Mouse (Mus musculus): Measurements from ENCODE around the gene Myl6.

Myl6 gene

DNA sequence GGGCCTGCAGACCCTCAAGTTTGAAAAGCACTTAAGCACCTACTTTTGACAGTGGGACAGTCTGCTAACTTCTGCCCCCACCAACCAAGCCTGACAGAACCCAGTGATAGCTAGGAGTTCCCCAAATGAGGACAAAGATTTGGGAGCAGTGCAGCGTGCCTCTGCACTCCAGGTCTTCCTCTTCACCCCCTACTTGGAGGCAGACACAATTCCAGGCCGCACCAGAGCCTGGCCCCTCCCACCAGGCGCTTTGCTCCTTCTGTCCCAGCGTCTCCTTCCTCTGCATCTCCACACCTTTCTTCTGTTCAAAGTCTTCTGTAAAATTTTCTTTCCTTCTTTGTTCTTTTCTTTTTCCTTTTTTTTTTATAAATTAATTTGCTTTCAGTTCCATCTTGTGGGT lies 4.2 kb downstream of the Myl6 start:
- no peak for DNase-seq (ENCODE audit: low spot score)

DNA sequence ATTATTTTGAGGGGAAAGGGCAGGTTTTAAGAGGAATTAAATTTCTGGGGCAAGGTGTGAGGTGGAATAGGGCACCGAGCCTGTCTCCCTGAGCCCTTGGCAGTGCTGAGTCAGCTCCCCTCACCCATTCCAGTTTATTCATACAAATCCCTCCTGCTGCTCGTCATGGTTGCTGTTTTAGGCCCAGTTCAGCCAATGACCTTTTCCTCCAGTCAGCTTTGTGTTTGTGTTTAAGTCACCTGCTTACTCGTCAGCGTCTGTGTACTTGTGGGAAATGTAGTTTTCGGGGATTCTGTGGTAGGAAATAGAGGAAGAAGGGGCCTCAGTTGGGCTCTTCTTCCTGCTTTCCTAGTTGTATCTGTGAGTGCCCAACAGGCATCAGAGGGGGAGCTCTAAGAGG lies 4.6 kb downstream of the Myl6 start:
- DNase-seq (ENCODE audit: low spot score) = no peak

DNA sequence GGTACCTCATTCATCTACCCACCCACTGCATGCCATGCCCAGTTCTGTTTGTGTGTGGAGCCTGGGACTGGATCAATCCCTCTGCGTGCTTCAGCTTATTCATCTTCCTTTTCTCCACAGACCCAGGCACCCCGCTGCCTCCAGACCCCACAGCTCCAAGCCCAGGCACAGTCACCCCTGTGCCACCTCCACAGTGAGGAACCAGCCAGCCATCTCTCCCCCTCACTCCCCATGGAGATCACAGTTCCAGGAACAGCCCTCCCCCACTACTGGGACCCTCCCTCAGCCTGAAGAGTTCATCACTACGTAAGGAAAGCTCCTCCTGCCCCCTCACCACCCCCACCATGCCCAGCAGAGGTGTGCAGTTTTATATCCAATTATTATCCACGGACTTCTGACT lies 5.2 kb downstream of the Myl6 start:
- no peak for DNase-seq (ENCODE audit: low spot score)

DNA sequence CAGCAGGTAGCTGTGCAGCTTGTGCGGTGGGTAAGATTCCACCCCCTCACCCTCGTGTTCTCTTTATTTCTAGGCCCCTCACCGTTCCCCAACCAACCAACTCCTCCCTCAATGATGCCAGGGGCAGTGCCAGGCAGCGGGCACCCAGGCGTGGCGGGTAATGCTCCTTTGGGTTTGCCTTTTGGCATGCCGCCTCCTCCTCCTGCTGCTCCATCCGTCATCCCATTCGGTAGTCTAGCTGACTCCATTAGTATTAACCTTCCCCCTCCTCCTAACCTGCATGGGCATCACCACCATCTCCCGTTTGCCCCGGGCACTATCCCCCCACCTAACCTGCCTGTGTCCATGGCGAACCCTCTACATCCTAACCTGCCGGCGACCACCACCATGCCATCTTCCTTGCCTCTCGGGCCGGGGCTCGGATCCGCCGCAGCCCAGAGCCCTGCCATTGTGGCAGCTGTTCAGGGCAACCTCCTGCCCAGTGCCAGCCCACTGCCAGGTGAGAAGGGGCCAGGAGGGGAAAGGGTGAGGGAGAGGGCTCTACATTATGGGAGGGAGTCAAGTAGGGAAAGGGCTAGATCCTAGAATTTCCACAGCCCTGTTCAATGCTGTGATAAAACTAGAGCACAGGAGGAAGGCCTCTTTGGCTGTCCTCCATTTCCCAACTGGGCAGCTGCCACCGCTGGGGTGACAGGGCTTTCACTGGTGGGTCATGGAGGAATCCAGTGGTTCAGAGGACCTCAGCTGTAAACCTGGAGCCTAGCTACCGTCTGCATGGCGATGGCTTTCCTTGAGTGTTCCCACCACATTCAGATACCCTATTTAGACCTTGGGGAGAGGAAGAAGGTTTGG lies 5.9 kb downstream of the Myl6 start:
- no peak for DNase-seq (ENCODE audit: low spot score)

GRCm38 (mm10) chr10:128486370-128486769 lies 7.6 kb downstream of the Myl6 start:
- DNase-seq (ENCODE audit: low spot score) = no peak

- DNase-seq (ENCODE audit: low spot score) = no peak
These were observed 19.6 kb downstream of the Myl6 start for GRCm38 (mm10) chr10:128474366-128474765.

GRCm38 (mm10) chr10:128460270-128460630 lies 33.7 kb downstream of the Myl6 start:
- DNase-seq (ENCODE audit: low spot score) = no peak

- peak; percentile 61 for DNase-seq (ENCODE audit: low spot score)
These were observed 34.3 kb downstream of the Myl6 start for GRCm38 (mm10) chr10:128459409-128460269.

GRCm38 (mm10) chr10:128458719-128459408 lies 35.1 kb downstream of the Myl6 start, which contains the start of gene Smarcc2:
Smarcc2 (plus strand) TSS chr10:128459248.
- DNase-seq (ENCODE audit: low spot score) = peak; percentile 92

GRCm38 (mm10) chr10:128458348-128458718 lies 35.6 kb downstream of the Myl6 start:
- DNase-seq (ENCODE audit: low spot score) = peak; percentile 95

GRCm38 (mm10) chr10:128457676-128458075 lies 36.3 kb downstream of the Myl6 start:
- DNase-seq (ENCODE audit: low spot score) = no peak

GRCm38 (mm10) chr10:128455280-128455679 lies 38.7 kb downstream of the Myl6 start:
- peak; percentile 79 for DNase-seq (ENCODE audit: low spot score)

- DNase-seq (ENCODE audit: low spot score) = no peak
These were observed 39.5 kb downstream of the Myl6 start for GRCm38 (mm10) chr10:128454471-128454870.

GRCm38 (mm10) chr10:128451014-128451413 lies 42.9 kb downstream of the Myl6 start:
- no peak for DNase-seq (ENCODE audit: low spot score)

DNA sequence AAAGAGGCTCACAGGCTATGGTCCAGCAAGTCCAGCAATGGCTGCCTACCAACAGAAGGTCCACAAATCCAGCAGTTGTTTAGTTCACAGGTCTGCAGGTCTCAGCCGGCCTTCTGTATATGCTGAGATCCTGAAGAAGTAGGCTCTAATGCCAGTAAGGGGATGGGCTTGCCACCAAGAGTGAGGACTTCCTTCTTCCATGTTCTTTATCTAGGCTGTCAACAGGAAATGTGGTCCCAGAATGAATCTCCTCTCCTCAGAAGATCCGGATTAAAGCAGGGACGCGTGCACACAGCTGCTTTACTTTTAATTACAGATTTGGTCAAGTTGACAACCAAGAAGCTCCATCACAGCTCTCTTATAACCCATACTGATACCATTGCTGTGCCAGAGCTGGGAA lies 48.5 kb downstream of the Myl6 start:
- no peak for DNase-seq (ENCODE audit: low spot score)

GRCm38 (mm10) chr10:128444354-128444753 lies 49.6 kb downstream of the Myl6 start:
- no peak for DNase-seq (ENCODE audit: low spot score)

GRCm38 (mm10) chr10:128442718-128443117 lies 51.2 kb downstream of the Myl6 start:
- no peak for DNase-seq (ENCODE audit: low spot score)

GRCm38 (mm10) chr10:128441324-128442119 lies 52.4 kb downstream of the Myl6 start:
- no peak for DNase-seq (ENCODE audit: low spot score)

Data from testis, postnatal 10 days (tissue).